Mouse (Mus musculus) ES-E14 (cell line): ENCODE results near the gene Cyb5r1.

Experiments
- CHD2 ChIP-seq: IDR thresholded peaks from 2 replicates; pipeline ENCODE4 v1.6.1; 2014; ENCODE audit warnings: mild to moderate bottlenecking, low read depth, low read length, inconsistent platforms
- HCFC1 ChIP-seq: IDR thresholded peaks from 2 replicates; pipeline ENCODE4 v1.6.1; 2012; ENCODE audit warnings: low read length, inconsistent platforms, borderline replicate concordance; ENCODE audit not compliant: insufficient read depth
- MAFK ChIP-seq: IDR thresholded peaks from 2 replicates; pipeline ENCODE4 v1.6.1; 2014; ENCODE audit warnings: mild to moderate bottlenecking, low read depth, low read length, inconsistent platforms; ENCODE audit not compliant: insufficient read depth
- ZC3H11A ChIP-seq: IDR thresholded peaks from 2 replicates; pipeline ENCODE4 v1.6.1; 2012; ENCODE audit warnings: low read depth, mild to moderate bottlenecking, inconsistent platforms, low read length, borderline replicate concordance
- ZNF384 ChIP-seq: IDR thresholded peaks from 2 replicates; pipeline ENCODE4 v1.6.1; 2012; ENCODE audit warnings: low read depth, low read length, inconsistent platforms

- TF ChIP-seq ZC3H11A (0 out of 2 replicates have a peak, but pooled peaks have one; percentile 11), MAFK (no peak), HCFC1 (no peak), ZNF384 (no peak), CHD2 (no peak)
These were observed 5.6 kb upstream of the Cyb5r1 start for GRCm38 (mm10) chr1:134399735-134400134.
